Mouse (Mus musculus): ENCODE data around the gene Pcdh7.

Gene Pcdh7

GRCm38 (mm10) chr5:57797951-57798670, 80.3 kb downstream of the Pcdh7 start:
- DNase-seq (ENCODE audit: low read depth, low spot score), result no peak

DNA sequence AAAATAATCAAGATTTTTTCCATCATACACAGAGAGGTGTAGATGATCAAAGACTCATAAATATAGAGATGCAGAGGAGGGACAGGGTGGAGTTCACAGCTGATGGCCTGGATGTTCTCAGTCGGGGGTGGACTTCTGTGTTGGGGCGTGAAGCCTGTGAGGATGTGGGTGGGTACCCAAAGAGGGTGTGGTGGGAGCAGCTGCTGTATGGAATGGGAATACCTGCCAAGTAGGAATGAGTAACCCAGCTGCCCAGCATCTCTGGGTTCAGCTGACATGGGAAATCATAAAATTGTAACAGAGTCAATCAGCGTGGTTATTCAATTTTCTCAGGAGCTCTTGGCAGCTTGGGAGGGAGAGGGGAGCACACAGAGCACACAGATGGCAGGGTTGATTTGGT, 85.3 kb downstream of the Pcdh7 start:
- DNase-seq (ENCODE audit: low read depth, low spot score), result no peak

GRCm38 (mm10) chr5:57803890-57804289, 86.1 kb downstream of the Pcdh7 start:
- no peak for DNase-seq (ENCODE audit: low read depth, low spot score)

- no peak for DNase-seq (ENCODE audit: low read depth, low spot score)
Measured at GRCm38 (mm10) chr5:57807350-57807749, 89.6 kb downstream of the Pcdh7 start.

DNA sequence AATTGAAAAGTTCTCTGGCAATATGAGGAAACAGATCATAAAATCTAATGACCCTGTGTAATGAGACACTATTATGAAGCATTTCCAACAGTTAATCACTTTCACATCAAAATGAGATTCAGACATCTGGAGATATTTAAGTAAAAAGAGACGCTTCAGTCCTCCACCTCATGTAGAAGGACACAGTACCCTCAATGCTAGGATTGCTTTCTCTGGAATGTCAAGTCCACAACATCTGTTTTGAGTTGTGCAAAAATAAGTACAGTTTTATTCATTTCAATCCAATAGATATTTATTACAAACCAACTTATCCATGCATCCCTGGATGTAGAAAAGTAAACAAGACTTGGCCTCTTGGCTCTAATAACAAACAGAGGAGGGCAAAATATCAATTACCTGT, 92.9 kb downstream of the Pcdh7 start:
- no peak for DNase-seq (ENCODE audit: low read depth, low spot score)

DNA sequence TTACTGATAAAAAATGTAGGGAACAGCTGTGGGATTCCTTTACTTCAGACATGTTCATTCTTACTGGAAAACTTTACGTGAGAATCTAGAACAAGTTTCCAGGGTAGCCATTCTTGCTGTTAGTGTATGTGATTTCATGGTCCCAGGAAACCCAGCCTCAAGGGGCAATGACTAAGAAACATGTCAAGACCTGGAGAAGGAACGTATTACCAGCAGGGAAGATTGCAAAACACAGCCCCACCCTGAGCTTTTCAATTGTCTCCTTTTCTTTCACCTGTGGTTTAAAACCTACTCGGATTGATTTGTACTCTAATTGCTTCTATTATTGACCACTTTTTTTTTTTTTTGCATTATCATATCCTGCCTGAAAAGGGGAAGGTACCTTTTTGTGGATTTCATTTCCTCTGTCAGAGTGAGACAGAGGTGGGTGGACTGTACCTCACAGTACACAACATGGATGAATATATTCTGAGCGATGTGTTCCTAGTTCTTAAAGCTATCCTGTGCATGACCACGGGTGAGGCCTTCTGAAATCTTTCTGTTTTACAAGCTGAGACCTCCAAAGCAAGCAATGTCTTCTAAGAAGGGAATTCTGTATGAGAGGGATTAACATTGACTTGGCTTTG, 98.3 kb downstream of the Pcdh7 start:
- DNase-seq (ENCODE audit: low read depth, low spot score), result no peak

DNA sequence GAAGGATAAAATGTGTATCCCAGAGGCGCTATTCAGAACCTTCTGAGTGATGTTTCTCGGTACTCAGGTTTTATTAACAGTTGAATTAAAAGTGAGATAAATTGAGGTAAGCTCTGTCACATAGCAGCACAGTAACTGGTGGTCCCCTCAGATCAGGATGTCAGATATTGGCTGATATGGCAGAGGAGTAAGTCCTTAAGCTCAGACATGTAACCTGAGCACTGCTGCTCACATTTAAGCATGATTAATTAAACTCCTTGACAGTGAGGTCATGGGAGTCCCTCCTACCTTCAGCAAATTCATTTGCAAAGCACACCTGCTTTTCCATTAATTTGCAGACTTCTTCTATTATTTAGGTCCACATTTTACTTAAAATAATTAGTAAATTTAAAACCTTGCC, 102.0 kb downstream of the Pcdh7 start:
- DNase-seq (ENCODE audit: low read depth, low spot score), result no peak

GRCm38 (mm10) chr5:57821099-57821498, 103.3 kb downstream of the Pcdh7 start:
- DNase-seq (ENCODE audit: low read depth, low spot score), result no peak

- DNase-seq (ENCODE audit: low read depth, low spot score), result no peak
Measured at GRCm38 (mm10) chr5:57828437-57828836, 110.7 kb downstream of the Pcdh7 start.

- DNase-seq (ENCODE audit: low read depth, low spot score), result no peak
Measured at GRCm38 (mm10) chr5:57837150-57837549, 119.4 kb downstream of the Pcdh7 start.

DNA sequence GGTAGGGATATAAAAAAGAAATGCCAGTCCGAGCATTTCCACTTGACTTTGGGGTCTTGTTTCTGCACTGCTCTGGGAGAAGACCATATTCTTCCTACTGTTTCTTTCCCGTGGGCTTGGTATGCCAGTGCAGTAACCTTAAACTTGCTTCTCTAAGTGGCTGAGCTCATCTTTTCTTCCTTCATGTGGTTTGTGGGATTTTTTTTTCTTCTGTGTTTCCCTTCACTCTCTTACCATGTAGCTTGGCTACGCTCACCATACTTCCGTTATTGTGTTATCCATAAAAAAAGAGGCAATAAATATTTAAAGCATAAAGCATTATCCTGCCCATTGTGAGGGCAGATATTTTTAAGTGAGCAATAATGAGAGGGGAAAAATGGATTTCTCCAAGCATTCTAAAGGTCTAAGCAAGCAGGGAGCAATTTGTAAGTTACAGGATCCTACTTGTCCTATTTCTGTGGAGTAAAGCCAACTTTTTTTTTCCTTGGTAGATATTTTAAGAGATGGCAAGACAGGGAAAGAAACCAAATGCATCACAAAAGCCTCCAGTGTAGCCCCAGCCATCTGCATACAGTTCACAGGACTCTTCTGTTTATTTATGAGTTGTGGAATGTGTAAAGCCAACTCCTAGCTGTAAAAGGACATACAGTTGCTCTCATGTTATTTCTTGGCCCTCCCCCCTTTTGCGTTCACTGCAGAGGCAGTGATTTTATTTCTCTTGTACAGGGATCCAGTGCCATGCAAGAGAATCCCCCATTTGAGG, 123.8 kb downstream of the Pcdh7 start:
- no peak for DNase-seq (ENCODE audit: low read depth, low spot score)

DNA sequence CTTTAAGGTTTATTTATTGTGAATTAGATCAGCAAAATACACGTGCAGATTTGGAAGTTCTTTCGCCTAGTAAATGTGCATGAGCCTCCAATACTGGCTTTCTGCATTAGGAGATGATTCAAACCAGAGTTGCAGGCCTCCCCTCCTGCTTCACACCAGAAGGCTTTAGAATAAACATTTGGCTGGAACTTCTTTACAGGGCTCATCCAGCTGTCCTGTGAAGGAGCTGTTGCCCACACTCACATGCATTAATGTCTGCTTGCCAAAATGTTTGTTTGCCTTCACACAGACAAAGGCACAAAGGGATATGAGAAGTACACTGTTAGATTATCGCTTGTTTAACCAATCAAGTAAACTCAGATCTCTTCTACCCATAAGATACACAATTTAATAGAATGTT, 129.7 kb downstream of the Pcdh7 start:
- no peak for DNase-seq (ENCODE audit: low read depth, low spot score)

- DNase-seq (ENCODE audit: low read depth, low spot score), result no peak
Measured at GRCm38 (mm10) chr5:57850111-57850510, 132.3 kb downstream of the Pcdh7 start.

DNA sequence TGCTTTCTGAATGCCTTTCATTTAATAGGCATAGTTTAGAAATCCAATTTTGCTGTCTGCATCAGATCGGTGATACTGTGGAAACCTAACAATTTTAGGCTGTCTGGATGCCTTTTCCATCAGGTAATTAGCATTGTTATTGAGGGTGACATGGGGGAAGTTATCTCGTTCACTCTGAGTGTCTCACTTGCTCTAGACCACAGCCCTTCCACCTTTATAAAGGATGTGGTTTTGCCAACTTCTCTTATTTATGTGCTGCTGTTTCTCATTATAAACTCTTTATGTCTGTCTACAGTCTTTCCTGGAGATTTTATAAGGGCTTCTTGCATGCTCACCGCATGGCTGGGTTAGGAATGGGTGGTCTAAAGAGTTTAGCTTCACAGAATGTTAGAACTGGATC, 139.5 kb downstream of the Pcdh7 start:
- DNase-seq (ENCODE audit: low read depth, low spot score), result no peak

DNA sequence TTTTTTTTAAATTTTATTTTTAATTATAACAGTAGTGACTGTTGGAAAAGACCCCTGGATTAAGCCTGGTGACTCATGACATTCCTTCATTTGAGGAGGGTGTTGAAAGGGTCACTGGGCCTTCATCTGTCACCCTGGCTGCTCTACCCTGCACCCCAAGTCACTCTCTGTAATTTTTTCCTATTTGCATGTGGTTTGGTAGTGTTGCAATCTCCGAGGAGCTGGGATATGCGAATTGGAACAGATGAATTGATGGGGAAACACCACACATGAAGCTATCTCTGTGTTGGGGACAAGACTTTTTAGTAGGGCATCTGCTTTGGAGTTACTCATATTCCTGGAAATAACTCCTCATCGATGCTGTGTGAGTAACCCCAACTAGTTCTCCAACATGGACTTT, 146.5 kb downstream of the Pcdh7 start:
- no peak for DNase-seq (ENCODE audit: low read depth, low spot score)

DNA sequence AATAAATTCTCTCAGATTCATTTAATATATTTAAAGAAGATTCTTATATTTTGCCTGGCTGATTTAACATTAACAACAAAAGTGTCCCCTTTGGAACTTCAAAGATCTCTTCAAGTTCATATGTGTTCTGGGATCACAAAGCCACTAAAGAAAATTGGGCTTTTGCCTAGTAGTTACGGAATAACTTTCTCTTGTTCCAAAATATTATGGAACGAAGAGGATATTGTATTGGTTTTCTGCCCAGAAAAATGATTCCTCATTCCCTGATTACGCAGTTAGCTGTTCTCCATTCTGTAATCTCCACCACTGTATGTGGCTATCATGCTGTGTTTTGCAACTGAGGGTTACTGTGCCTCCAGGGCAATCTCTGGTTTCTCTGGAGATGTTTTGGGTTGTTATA, 147.5 kb downstream of the Pcdh7 start:
- no peak for DNase-seq (ENCODE audit: low read depth, low spot score)

- DNase-seq (ENCODE audit: low read depth, low spot score), result no peak
Measured at GRCm38 (mm10) chr5:57866097-57866496, 148.3 kb downstream of the Pcdh7 start.

DNA sequence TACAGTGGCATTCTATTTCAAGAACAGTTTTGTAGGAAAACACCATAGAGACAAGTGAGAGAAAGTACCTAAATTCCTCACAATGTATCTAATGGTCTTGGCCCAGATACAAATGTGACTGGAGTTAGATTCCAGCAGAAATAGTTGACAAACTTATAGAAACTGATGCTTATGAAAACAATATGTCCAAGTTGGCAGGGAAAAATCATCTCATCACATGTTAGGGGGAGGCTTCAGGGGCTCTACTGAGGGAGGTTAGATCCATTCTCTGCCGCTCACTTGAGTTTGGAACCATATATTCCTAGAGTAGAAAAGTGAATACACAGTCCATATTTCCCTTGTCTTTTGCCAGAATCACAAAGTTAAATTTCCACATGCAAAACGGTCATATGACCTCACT, 150.1 kb downstream of the Pcdh7 start:
- no peak for DNase-seq (ENCODE audit: low read depth, low spot score)

GRCm38 (mm10) chr5:57868702-57869101, 150.9 kb downstream of the Pcdh7 start:
- DNase-seq (ENCODE audit: low read depth, low spot score), result no peak

- DNase-seq (ENCODE audit: low read depth, low spot score), result no peak
Measured at GRCm38 (mm10) chr5:57870727-57871126, 153.0 kb downstream of the Pcdh7 start.

DNA sequence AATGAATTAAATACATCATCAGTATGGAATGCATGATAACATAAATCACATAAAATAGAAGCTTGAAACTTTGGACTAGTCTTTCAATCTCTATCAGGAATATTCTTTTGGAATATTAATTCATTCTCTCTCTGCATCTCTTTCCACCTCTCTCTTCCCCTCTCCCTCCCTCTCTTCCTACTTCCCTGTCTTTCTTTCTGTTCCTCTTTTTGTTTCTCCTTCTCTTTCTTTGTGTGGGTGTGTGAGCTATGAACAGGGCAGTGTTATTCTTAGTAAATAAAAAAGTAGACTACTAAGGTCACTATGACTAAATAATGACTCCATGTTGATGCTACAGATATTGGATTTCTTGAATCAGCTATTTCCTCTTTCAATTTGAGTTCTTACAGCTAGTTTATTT, 167.2 kb downstream of the Pcdh7 start:
- no peak for DNase-seq (ENCODE audit: low read depth, low spot score)

DNA sequence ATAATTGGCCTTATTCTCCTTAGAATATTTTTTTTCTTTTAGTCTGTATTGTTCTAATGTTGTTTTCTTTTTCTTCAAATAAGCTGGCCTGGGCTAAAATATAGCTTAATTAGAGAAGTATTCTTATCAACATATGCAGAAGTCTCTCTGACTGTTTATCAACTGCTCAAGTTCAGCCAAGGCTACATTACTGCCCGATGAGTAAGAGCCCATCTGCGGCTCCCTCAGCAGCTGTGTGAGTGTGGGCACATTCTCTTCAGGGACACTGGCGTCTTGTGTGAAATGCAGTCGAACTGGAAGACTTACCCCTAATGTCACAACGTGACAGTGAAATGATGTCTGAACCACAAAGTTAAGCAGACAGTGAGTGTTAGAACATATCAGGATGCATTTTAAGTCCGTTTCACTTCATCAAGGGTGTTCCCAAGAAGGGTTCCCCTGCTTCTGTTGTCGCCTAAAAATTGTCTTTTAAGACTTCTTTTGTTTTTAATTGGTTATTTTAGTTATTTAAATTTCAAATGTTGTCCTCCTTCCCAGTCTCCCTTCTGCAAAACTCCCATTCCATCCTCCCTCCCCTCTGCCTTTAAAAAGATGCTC, 181.3 kb downstream of the Pcdh7 start:
- no peak for DNase-seq (ENCODE audit: low read depth, low spot score)
